Mouse (Mus musculus): ENCODE data around the gene Olfr49. TPM values are rescaled to one million over a fixed set of nuclear protein-coding genes. Genes with fewer than 3 reads are reported as not detected.

Gene Olfr49
- not detected in 2 replicates for polyA plus RNA-seq (2015; fragmentation: Nextera tagmentation; extraction: Ambion mirVana)

DNA sequence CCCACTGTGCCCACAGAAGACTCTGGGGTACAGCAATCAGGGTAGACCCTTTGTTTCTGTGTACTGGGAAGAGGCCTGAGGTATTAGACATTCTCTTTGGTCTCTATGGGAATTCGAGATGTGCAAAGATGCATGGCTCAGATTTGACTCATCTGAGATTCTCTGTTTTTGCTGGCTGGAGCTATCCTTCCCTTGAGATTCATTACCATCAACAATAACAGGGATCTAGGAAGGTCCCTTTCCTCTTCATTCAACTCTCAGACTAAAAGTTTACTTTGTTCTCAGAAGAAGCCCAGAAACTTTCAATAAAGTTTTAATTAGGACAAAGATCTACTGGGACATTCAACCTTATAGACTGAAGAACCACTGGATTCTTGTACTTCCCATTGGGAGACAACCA lies at the start of gene Olfr49:
Olfr49 (minus strand) TSS at position 101 of the 400 bp plus-strand sequence.
- Histone ChIP-seq H3K27ac (replicated peaks) (no peak within 1 kb of the TSS), H3K4me3 (no peak within 1 kb of the TSS), H3K4me1 (no peaks in the 10 kb centered on the region), H3K36me3 (no peaks in the 10 kb centered on the region), H3K9ac (replicated peaks) (no peak within 1 kb of the TSS), H3K9me3 (no peaks in the 10 kb centered on the region), H3K27me3 (no peaks in the 10 kb centered on the region), H3K4me2 (replicated peaks) (no peak within 1 kb of the TSS)
- 83% methylated on average over 1 of the region's 1 CpGs for WGBS
- ATAC-seq (replicated peaks), result no peak

DNA sequence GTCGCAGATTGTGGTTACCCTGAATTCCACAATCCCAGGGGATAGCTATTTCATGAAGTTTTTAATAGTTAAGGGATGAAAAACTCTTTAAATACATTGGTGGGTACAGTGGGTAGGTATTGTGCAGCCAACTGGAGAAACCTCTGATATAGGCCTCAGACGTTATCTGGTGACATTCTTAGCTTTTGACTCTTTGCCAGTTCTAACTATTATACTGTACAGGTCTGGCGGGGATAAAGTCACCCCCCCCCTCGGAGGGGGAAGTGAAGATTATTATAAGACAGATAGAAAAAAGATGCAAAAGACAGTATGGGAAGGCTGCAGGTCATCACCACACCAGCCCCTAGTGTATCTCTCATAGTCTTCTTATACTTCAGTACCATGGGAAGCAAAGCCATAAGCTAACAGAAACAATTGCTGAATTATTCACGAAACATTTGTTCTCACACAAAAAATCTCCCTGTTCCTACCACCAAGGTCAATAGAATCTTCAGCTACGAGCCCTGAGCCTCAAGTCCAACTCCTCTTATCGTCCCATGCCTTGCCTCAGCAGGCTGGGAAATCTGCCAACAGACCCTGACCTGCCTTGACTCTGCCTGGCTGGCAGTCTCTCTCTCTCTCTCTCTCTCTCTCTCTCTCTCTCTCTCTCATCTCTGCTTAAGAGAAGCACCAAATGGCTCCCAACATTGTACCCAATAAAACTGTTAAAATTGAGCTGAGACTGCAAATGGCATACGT lies 48.9 kb upstream of the Olfr49 start:
- Histone ChIP-seq H3K4me1 (peaks cover 17% of the 10 kb centered on the region), H3K4me2 (replicated peaks) (no peak overlapping the region), H3K27me3 (no peaks in the 10 kb centered on the region), H3K9me3 (no peaks in the 10 kb centered on the region), H3K9ac (replicated peaks) (no peak overlapping the region), H3K4me3 (no peak overlapping the region), H3K36me3 (no peaks in the 10 kb centered on the region), H3K27ac (replicated peaks) (peak overlapping the region; percentile 72)
- ATAC-seq (replicated peaks), result no peak
- 61% methylated on average over 8 of the region's 8 CpGs for WGBS

DNA sequence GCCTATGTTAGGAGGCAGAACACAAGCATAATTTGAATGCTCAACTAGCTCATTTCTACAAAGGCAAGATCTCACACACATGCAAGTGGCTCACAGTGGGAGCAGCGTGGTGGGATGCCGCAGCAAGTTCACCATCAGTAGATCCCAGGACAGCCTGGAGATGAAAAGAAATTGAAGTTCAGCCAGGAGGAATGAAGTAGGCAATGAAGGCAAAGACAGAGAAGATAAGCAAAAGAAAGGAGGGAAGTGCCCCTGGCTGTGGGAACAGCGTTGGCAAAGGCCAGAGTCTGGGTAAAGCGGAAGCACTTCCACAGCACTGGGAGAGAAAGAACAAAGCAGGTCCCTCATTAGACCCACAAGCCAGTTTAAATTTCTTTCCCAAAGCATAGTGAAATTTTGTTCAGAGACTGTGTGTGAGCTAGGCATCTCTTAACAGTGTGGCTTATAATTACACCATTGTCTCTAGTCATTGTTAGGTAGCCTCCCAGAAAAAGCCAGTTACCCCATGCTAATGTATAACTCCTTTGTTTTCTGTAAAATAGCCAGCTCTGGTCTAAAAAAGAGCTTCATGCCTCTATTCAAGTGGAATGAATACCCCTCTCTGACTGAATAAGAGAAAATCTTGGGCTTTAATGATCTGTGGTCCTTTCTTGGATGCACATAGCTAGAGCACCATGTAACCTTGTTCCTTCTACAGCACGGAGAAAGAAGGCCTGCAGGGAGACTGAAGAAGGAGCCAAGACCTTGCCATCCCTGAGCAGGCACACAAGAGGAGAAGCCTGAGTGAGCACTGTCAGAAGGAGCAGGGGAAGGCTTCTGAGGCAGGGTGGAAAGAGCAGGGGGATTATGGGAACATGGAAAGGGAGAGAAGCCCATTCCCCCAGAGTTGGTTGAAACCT lies 47.7 kb upstream of the Olfr49 start:
- no peak overlapping the region for H3K4me2 ChIP-seq (replicated peaks)
- 8% methylated on average over 5 of the region's 5 CpGs for WGBS
- no peaks in the 10 kb centered on the region for H3K9me3 ChIP-seq
- H3K4me3 ChIP-seq, result no peak overlapping the region
- no peaks in the 10 kb centered on the region for H3K27me3 ChIP-seq
- no peak overlapping the region for H3K9ac ChIP-seq (replicated peaks)
- H3K27ac ChIP-seq (replicated peaks), result peak overlapping the region; percentile 72
- H3K36me3 ChIP-seq, result no peaks in the 10 kb centered on the region
- peak; percentile 96 for ATAC-seq (replicated peaks)
- peaks cover 17% of the 10 kb centered on the region for H3K4me1 ChIP-seq

DNA sequence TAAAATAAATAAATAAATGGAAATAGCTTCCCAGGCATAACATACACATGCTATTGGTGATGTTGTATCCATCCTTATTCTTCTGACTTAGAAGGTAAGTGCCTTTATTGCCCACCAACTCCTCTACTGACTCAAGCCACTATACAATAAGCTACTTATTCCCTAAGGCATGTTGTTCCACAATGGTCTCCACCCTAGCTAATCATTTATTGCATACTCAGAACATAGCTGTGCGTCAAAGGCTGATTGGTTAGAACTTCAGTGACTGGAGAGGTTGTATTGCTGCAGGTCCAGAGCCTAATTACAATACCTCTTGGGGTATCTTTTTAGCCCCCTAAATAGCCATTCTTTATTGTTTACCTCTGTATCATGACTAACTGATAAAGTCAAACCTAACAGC lies 46.4 kb upstream of the Olfr49 start:
- ATAC-seq (replicated peaks), result no peak

DNA sequence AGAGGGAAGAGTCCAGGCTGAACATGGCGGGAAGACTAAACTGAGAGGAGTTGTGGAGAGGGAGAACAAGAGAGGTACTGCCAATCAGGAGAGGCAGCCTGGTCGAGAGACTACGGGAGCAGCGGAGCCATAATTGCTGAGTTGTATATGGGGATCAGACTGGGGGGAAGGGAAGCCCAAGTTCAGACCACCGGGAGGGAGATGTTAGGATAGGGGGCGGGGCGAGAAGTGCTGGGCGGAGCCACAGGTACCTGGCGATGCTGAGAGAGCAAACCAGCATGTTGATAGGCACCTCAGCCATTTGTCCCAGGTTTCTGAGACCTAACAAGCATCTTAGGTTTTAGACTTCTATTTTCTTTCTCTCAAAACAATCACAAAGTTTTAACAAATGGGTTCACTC lies 44.5 kb upstream of the Olfr49 start:
- H3K36me3 ChIP-seq, result no peaks in the 10 kb centered on the region
- no peak overlapping the region for H3K27ac ChIP-seq (replicated peaks)
- no peaks in the 10 kb centered on the region for H3K27me3 ChIP-seq
- no peaks in the 10 kb centered on the region for H3K9me3 ChIP-seq
- no peak overlapping the region for H3K4me3 ChIP-seq
- WGBS, result 61% methylated on average over 9 of the region's 9 CpGs
- no peak for ATAC-seq (replicated peaks)
- H3K4me1 ChIP-seq, result peaks cover 17% of the 10 kb centered on the region
- H3K9ac ChIP-seq (replicated peaks), result no peak overlapping the region
- no peak overlapping the region for H3K4me2 ChIP-seq (replicated peaks)

More for the DNA sequence above, 46.4 kb upstream of the Olfr49 start:
- no peaks in the 10 kb centered on the region for H3K36me3 ChIP-seq
- H3K9ac ChIP-seq (replicated peaks), result no peak overlapping the region
- no peaks in the 10 kb centered on the region for H3K9me3 ChIP-seq
- H3K27me3 ChIP-seq, result no peaks in the 10 kb centered on the region
- H3K4me2 ChIP-seq (replicated peaks), result no peak overlapping the region
- WGBS, result 60% methylated on average over 1 of the region's 1 CpGs
- peaks cover 17% of the 10 kb centered on the region for H3K4me1 ChIP-seq
- no peak overlapping the region for H3K4me3 ChIP-seq
- no peak overlapping the region for H3K27ac ChIP-seq (replicated peaks)

DNA sequence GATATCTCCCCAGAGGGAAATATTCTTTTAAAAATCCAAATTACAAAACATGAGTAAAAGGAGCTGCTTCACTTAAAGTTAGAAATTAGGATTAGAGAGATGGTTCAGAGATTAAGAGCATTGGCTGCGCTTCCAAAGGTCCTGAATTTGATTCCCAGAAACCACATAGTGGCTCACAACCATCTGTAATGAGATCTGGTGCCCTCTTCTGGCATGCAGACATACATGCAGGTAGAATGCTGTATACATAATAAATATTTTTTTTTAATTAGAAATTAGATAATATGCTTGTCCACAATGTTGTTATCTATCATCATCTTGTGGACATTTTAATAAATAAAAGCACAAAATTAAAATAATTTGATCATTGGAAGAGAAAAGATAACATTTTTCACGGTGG lies 43.8 kb upstream of the Olfr49 start:
- ATAC-seq (replicated peaks), result no peak
- Histone ChIP-seq H3K4me1 (peaks cover 17% of the 10 kb centered on the region), H3K27me3 (no peaks in the 10 kb centered on the region), H3K9ac (replicated peaks) (no peak overlapping the region), H3K36me3 (no peaks in the 10 kb centered on the region), H3K9me3 (no peaks in the 10 kb centered on the region), H3K27ac (replicated peaks) (no peak overlapping the region), H3K4me3 (no peak overlapping the region), H3K4me2 (replicated peaks) (no peak overlapping the region)
- 91% methylated on average over 2 of the region's 2 CpGs for WGBS

DNA sequence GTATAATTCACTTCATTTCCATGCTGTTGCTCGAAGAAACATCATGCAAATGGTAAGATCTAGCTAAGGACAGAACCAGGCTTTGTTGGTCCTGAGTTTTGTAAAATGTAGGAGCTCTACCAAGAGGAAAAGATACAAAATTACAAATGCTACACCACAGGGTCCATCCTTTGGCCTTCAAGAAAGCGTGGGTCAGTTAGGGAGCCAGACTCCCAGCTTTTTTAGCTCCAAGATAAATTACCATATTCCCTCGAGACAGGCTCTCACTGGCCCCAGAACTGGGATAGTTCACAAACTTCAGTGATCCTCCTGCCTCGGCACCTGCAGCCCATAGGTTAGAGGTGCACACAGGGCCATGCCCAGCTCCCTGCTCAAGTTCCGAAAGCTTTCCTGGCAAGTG lies 39.7 kb upstream of the Olfr49 start:
- Histone ChIP-seq H3K4me2 (replicated peaks) (no peak overlapping the region), H3K4me1 (no peaks in the 10 kb centered on the region), H3K36me3 (no peaks in the 10 kb centered on the region), H3K9ac (replicated peaks) (no peak overlapping the region), H3K9me3 (no peaks in the 10 kb centered on the region), H3K27me3 (no peaks in the 10 kb centered on the region), H3K27ac (replicated peaks) (no peak overlapping the region), H3K4me3 (no peak overlapping the region)
- 81% methylated on average over 5 of the region's 5 CpGs for WGBS
- no peak for ATAC-seq (replicated peaks)

DNA sequence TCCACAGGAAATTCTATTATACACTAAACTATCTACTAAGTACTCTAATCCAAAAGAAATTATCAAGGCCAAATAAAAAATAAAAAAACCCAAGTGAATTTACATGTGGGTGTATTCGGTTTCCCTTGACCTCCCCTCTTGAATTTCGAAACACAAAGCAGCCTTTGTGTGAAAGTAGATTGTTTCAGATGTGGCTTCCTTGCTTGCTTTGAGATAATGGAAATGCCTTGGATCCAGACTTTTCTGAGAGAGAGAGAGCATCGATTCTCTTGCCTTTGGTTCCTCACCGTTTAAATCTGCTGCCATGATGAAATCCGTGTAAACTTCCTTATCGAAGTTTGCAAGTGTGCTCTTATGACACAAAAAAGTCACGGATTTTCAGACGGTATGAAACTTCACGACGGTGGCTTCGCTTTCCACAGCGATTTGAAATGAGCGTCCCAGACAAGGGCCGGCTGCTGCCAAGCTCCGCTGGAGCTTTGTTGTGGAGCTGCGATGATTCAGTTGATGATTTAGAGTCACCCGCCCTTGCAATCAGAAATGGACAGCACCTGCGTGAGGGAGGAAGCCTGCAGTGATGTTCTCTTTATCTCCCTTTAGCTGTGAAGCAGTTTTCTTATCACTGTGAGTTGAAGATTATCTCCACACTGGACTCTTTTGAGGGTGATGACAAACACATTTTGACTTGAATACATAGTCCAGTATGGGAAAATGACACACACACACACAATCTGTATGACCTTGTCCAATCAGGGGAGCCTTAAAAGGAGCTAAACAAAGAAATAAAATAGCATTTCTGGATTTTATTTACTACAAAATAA lies 37.0 kb upstream of the Olfr49 start:
- H3K27me3 ChIP-seq, result no peaks in the 10 kb centered on the region
- 72% methylated on average over 18 of the region's 18 CpGs for WGBS
- H3K4me1 ChIP-seq, result no peaks in the 10 kb centered on the region
- no peak overlapping the region for H3K4me3 ChIP-seq
- H3K4me2 ChIP-seq (replicated peaks), result no peak overlapping the region
- no peak overlapping the region for H3K9ac ChIP-seq (replicated peaks)
- H3K9me3 ChIP-seq, result no peaks in the 10 kb centered on the region
- no peak overlapping the region for H3K27ac ChIP-seq (replicated peaks)
- no peaks in the 10 kb centered on the region for H3K36me3 ChIP-seq
- no peak for ATAC-seq (replicated peaks)

DNA sequence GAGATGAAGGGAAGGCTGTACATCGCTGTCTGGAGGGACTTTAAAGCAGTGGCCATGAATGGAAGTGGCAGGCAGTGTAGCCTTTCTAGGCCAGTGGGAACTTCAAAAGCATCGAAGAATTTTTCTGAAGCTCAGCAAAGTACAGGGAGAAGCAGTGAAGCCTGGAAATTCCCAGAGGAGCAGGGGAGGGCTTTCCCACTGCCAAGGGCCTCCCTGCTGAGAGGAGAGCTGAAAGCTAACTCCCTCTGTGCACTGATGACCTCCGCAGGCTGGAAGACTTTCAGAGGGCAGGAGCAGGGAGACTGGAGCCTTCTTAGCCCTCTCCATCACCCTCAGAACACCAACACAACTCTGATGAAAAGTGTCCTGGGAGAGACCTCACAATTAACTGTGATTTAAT lies 27.0 kb upstream of the Olfr49 start:
- H3K4me3 ChIP-seq, result no peak overlapping the region
- no peak for ATAC-seq (replicated peaks)
- WGBS, result 39% methylated on average over 3 of the region's 3 CpGs
- H3K27ac ChIP-seq (replicated peaks), result no peak overlapping the region
- no peaks in the 10 kb centered on the region for H3K36me3 ChIP-seq
- H3K9ac ChIP-seq (replicated peaks), result no peak overlapping the region
- H3K4me1 ChIP-seq, result no peaks in the 10 kb centered on the region
- no peaks in the 10 kb centered on the region for H3K9me3 ChIP-seq
- no peaks in the 10 kb centered on the region; the same call in 1 of the 2 replicates for H3K27me3 ChIP-seq
- no peak overlapping the region for H3K4me2 ChIP-seq (replicated peaks)

DNA sequence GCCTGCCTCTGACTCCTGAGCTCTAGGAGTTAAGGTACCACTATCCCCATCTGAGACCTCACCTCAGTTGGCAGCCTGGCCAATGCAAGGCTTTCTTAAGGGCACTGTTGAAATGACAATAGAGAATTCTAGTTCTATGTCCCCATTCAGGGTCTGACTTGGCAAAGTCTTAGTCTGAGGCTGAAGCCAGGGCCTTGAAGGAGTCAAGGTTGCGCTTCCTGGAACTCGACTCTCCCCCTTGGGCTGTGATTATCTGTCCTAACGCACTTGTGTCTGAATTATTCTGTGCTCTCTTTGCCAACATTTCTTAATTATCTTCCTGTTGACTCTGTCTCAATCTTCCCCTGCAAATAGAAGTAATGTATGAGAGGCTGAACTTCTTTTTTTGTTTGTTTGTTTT lies 15.9 kb upstream of the Olfr49 start:
- ATAC-seq (replicated peaks), result no peak
- Histone ChIP-seq H3K27me3 (no peaks in the 10 kb centered on the region), H3K4me2 (replicated peaks) (no peak overlapping the region), H3K36me3 (no peaks in the 10 kb centered on the region), H3K4me3 (no peak overlapping the region), H3K9me3 (no peaks in the 10 kb centered on the region), H3K4me1 (no peaks in the 10 kb centered on the region), H3K9ac (replicated peaks) (no peak overlapping the region), H3K27ac (replicated peaks) (no peak overlapping the region)
- WGBS, result 93% methylated on average over 3 of the region's 3 CpGs

DNA sequence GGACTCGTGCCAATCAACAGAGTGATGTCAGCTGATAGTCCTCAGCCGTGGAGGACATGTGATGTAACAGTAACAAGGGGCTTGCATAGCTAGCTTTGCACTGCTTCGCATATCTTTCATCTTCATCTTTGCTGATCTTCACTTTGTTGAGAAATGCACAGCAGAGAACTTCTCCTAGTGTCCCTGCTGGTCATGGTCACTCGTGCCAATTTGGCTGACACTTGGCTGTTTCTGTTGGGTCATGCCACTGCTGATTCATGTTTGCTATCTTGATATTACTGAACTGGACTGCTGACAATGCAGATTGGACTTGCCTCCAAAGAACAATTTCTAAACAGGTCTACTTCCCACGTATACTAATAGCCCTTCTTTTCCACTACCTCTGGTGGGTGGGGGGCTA lies 15.4 kb upstream of the Olfr49 start:
- Histone ChIP-seq H3K9ac (replicated peaks) (no peak overlapping the region), H3K27me3 (no peaks in the 10 kb centered on the region), H3K27ac (replicated peaks) (no peak overlapping the region), H3K4me2 (replicated peaks) (no peak overlapping the region), H3K36me3 (no peaks in the 10 kb centered on the region), H3K4me1 (no peaks in the 10 kb centered on the region), H3K4me3 (no peak overlapping the region), H3K9me3 (no peaks in the 10 kb centered on the region)
- WGBS, result 87% methylated on average over 5 of the region's 5 CpGs
- ATAC-seq (replicated peaks), result no peak

DNA sequence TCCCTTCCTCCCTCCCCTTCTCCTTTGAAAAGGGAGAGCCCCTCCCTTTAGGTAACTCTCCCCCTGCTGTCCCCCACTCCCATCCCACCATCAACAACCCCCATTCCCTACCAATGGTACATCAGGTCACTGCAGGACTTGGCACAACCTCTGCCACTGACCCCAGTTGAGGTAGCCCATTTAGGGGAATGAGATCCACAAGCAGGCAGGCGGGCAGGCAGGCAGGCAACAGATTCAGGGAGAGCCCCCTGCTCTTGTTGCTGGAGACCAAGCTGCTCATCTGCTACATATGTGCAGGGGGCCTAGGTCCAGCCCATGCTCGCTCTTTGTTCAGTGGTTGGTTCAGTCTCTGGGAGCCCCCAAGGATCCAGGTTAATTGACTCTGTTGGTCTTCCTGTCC lies 8.3 kb downstream of the Olfr49 start:
- Histone ChIP-seq H3K4me2 (replicated peaks) (no peak overlapping the region), H3K4me1 (no peaks in the 10 kb centered on the region), H3K9ac (replicated peaks) (no peak overlapping the region), H3K27me3 (no peaks in the 10 kb centered on the region), H3K27ac (replicated peaks) (no peak overlapping the region), H3K4me3 (no peak overlapping the region), H3K9me3 (no peaks in the 10 kb centered on the region), H3K36me3 (no peaks in the 10 kb centered on the region)
- no peak for ATAC-seq (replicated peaks)
- 91% methylated on average over 2 of the region's 2 CpGs for WGBS

Measured in forebrain, embryonic 15.5 days (tissue).